Mouse (Mus musculus) neural tube, embryonic 15.5 days (tissue): ENCODE results near the gene Jazf1. TPM values are rescaled to one million over a fixed set of nuclear protein-coding genes. Genes with fewer than 3 reads are reported as not detected.

Source experiments
- ATAC-seq: fragments of 200-750 bp; cut with Nextera tagmentation; 2 replicates; pipeline ENCODE4 v1.8.0; 2017; ENCODE audit warnings: mild to moderate bottlenecking, moderate TSS enrichment, moderate library complexity; ENCODE audit not compliant: low FRiP score
- H3K27ac ChIP-seq: fragments of 300-500 bp; sonication (generic); replicated peaks from 2 replicates; pipeline ENCODE4 v1.5.1; 2015; ENCODE audit warnings: mild to moderate bottlenecking, inconsistent platforms
- H3K27me3 ChIP-seq: fragments of 300-500 bp; sonication (generic); replicated peaks from 2 replicates; pipeline ENCODE4 v1.6.1; 2015; ENCODE audit warnings: inconsistent platforms
- H3K36me3 ChIP-seq: fragments of 300-500 bp; sonication (generic); 2 replicates; pipeline ENCODE4 v1.6.1; 2015; ENCODE audit warnings: inconsistent platforms
- H3K4me1 ChIP-seq: fragments of 300-500 bp; sonication (generic); 2 replicates; pipeline ENCODE4 v1.6.1; 2015; ENCODE audit warnings: inconsistent platforms
- H3K4me2 ChIP-seq: fragments of 300-500 bp; sonication (generic); 2 replicates; pipeline ENCODE4 v1.6.1; 2015; ENCODE audit warnings: inconsistent platforms, mild to moderate bottlenecking, moderate library complexity
- H3K4me3 ChIP-seq: fragments of 300-500 bp; sonication (generic); replicated peaks from 2 replicates; pipeline ENCODE4 v1.5.1; 2015; ENCODE audit warnings: mild to moderate bottlenecking, inconsistent platforms
- H3K9ac ChIP-seq: fragments of 300-500 bp; sonication (generic); replicated peaks from 2 replicates; pipeline ENCODE4 v1.6.1; 2015; ENCODE audit warnings: mild to moderate bottlenecking, inconsistent platforms
- H3K9me3 ChIP-seq: fragments of 300-500 bp; sonication (generic); replicated peaks from 2 replicates; pipeline ENCODE4 v1.6.1; 2016; ENCODE audit warnings: inconsistent platforms
- WGBS: fragments of 180-500 bp; shearing (Covaris S2); methylation state at CpG from one replicate; pipeline ENCODE4 v1.1.7; 2015; ENCODE audit warnings: mixed read lengths; 5-methylcytosine and 5-hydroxymethylcytosine counted together
- polyA plus RNA-seq: library from polyadenylated mRNA; unstranded; fragments of >200 nt; fragmentation: Nextera tagmentation; extraction: Ambion mirVana; gene quantifications from 2 replicates; pipeline ENCODE4 v1.2.1, GENCODE M21; 2015

Jazf1 gene
- polyA plus RNA-seq, 1 experiment from 2014 or later: 58.3 TPM

DNA sequence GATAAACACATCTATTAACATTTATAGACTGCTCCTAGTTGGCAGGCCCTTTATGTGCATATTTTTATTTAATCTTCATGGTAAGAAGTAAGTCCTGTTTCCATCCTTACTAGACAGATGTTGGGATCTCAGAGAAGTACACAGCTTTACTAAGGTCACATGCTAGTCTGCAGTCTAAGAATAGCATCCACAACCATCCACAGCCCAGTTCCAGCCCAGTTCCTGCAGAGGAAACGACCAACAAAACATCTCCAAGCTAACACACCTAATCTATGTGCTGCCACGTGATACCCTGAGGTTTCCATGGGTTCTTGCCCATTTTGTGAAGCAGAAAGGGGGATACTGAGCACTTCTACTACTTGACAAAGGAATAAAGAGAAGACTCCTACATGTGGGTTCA, 13.5 kb downstream of the Jazf1 start:
- Histone ChIP-seq H3K27ac (no peak overlapping the region), H3K9me3 (no peaks in the 10 kb centered on the region), H3K4me2 (no peak overlapping the region), H3K36me3 (0 out of 2 replicates have a peak, but pooled peaks cover 3% of the 10 kb centered on the region), H3K4me1 (no peaks in the 10 kb centered on the region), H3K27me3 (no peaks in the 10 kb centered on the region), H3K4me3 (no peak overlapping the region), H3K9ac (no peak overlapping the region)
- no peak for ATAC-seq
- 72% methylated on average over 2 of the region's 2 CpGs for WGBS

DNA sequence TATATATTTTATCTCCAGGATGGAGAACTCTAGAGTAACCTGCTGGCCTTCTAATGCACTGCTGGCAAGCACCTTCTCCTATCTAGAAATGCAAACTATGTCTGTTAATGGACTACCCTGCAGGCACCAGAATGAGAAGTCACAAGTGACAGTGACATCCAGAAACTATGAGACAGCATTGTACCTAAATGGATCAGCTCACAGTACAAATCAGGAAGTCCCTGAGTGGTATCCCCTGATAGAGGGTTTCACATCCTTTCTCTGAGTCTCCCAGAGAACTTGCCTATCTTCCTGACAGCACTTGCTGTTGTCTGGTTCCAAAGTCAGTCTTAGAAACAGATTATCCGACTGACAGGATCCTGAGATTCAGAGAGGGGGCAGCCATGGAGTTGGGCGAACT, 22.9 kb downstream of the Jazf1 start:
- no peaks in the 10 kb centered on the region for H3K4me1 ChIP-seq
- no peak overlapping the region for H3K27ac ChIP-seq
- WGBS: 94% methylated on average over 2 of the region's 2 CpGs
- H3K27me3 ChIP-seq: no peaks in the 10 kb centered on the region
- no peak overlapping the region for H3K9ac ChIP-seq
- no peak for ATAC-seq
- H3K9me3 ChIP-seq: no peaks in the 10 kb centered on the region
- no peak overlapping the region for H3K4me2 ChIP-seq
- H3K4me3 ChIP-seq: no peak overlapping the region
- H3K36me3 ChIP-seq: no peaks in the 10 kb centered on the region

DNA sequence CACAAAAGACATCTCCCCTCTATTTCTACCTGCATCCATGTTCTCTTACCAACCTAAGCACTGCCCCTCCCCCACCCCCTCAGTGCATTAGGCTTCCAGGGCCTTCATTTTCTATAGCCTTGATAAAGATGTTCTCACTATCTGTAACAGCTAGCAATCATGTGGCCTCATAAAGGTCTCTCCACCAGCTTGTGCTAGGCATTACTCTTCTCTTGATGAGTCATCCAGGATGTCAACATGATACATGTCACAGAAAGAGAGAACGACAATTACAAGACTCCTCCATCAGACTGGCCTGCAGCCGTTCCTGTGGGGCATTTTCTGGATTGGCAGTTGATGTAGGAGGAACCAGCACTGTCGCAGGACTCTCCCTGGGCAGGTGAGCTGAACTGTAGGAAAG, 30.3 kb downstream of the Jazf1 start:
- no peak overlapping the region for H3K4me3 ChIP-seq
- H3K27me3 ChIP-seq: no peaks in the 10 kb centered on the region
- H3K36me3 ChIP-seq: no peaks in the 10 kb centered on the region
- H3K9me3 ChIP-seq: no peaks in the 10 kb centered on the region
- H3K4me2 ChIP-seq: no peak overlapping the region
- H3K27ac ChIP-seq: no peak overlapping the region
- no peaks in the 10 kb centered on the region for H3K4me1 ChIP-seq
- 73% methylated on average over 3 of the region's 3 CpGs for WGBS
- H3K9ac ChIP-seq: no peak overlapping the region
- no peak for ATAC-seq

DNA sequence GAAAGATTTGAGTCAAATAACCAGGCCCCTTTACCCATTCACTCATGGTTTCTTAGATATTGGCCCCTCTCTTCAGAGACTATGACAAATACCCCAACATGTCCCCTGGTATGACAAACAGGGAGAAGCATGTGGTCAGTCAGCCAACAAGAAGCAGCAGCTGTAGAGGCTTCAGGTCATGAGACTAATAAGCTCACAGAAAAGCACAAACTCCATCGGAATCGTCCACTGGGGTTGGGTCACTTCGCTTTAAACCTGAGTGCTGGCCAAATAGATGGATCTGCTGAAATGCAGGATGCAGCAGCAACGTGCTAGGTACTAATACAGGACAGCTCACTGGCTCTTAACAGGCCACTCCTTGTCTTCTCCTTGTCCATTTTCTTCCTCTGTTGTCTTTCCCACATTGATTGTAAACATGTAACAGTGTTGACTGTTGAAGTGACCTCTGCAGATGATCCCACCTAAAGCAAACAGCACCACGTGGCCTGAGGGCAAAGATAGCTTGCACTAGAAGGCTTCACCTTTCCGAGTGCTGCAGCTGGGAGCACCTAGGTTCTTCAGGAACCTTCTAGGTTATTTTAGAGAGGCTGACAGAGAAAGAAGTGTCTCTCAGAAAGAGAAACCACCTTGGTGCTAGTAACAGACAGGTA, 33.9 kb downstream of the Jazf1 start:
- Histone ChIP-seq H3K27me3 (no peaks in the 10 kb centered on the region), H3K4me3 (no peak overlapping the region), H3K9me3 (no peaks in the 10 kb centered on the region), H3K9ac (no peak overlapping the region), H3K4me1 (no peaks in the 10 kb centered on the region), H3K4me2 (no peak overlapping the region), H3K36me3 (no peaks in the 10 kb centered on the region), H3K27ac (no peak overlapping the region)
- WGBS: 86% methylated on average over 6 of the region's 6 CpGs
- no peak for ATAC-seq

DNA sequence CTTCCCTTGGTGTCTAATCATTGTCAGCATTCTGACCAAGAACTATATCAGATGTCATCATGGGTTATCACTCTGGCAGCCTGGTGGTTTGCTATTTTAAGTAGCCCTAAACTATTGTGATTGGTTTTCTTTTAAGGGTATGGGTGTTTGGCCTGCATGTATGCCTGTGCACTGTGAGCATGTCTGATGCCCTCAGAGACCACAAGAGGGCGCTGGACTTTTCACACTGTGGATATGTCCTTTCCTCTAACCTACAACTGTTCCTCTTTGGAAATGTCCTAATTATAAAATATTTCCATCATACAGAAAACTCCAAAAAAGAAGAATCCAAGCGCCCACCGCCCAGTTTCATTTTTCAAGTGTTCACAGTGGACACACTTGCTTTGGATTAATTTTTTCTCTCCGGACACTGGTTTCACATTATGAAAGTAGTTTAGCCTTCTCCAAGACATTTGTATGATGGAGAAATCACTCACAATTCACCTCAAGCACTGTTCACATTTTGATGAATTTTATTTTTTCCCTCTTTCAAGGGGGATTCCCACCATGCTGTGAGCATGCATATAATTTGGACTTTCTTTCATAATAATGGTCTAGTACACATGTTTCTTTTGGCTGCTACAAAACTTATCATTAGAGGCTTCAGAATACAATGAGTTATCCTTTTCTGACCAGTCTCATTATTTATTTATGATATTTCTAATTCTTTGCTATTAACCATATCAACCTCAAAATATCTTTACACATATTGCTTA, 35.5 kb downstream of the Jazf1 start:
- Histone ChIP-seq H3K4me2 (no peak overlapping the region), H3K9me3 (no peaks in the 10 kb centered on the region), H3K36me3 (no peaks in the 10 kb centered on the region), H3K4me3 (no peak overlapping the region), H3K27ac (no peak overlapping the region), H3K9ac (no peak overlapping the region), H3K4me1 (no peaks in the 10 kb centered on the region), H3K27me3 (no peaks in the 10 kb centered on the region)
- 72% methylated on average over 4 of the region's 4 CpGs for WGBS
- no peak for ATAC-seq

DNA sequence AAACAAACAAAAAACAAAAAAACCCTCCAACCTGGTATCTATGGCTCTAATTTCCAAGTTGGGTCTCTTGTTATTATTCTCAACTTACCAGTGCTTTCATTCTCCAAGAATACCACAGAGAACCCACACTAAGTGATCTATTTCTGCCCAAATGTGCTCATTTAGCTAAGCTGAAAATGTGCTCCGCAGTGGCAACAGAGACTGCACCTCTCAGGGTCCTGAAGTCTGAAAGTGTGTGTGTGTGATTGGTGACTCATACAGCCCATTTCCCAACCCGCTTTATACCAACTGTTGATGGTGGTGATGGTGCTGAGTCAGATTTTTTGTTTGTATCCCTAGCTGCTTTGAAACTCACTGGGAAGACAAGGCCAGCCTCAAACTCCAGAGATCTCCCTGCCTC, 46.4 kb downstream of the Jazf1 start:
- H3K9ac ChIP-seq: no peak overlapping the region
- ATAC-seq: no peak
- H3K9me3 ChIP-seq: no peaks in the 10 kb centered on the region
- no peak overlapping the region for H3K4me2 ChIP-seq
- WGBS: 96% methylated on average over 2 of the region's 2 CpGs
- H3K36me3 ChIP-seq: no peaks in the 10 kb centered on the region
- H3K27ac ChIP-seq: no peak overlapping the region
- no peaks in the 10 kb centered on the region for H3K4me1 ChIP-seq
- no peak overlapping the region for H3K4me3 ChIP-seq
- H3K27me3 ChIP-seq: no peaks in the 10 kb centered on the region

DNA sequence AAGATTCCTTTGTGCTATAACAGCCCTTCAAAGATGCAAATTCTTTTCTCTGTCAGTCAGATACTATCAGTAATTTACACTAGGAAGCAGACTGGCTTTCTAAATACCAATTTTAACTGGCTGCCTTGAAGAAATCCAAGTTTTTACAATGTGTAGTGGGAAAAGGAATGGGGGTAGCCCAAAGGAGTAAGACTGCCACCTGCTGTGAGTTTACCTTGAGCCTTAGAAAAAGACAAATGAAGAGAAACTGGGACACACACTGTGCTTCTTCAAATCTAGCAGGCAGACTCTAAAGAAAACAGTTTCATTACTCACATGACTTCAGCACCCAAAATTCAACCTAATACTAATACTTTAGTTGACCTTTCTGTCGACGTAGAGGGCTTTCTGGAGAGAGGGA, 47.4 kb downstream of the Jazf1 start:
- 50% methylated on average over 2 of the region's 2 CpGs for WGBS
- no peak for ATAC-seq
- Histone ChIP-seq H3K4me3 (no peak overlapping the region), H3K27me3 (no peaks in the 10 kb centered on the region), H3K36me3 (no peaks in the 10 kb centered on the region), H3K4me2 (no peak overlapping the region), H3K27ac (no peak overlapping the region), H3K4me1 (no peaks in the 10 kb centered on the region), H3K9ac (no peak overlapping the region), H3K9me3 (no peaks in the 10 kb centered on the region)

DNA sequence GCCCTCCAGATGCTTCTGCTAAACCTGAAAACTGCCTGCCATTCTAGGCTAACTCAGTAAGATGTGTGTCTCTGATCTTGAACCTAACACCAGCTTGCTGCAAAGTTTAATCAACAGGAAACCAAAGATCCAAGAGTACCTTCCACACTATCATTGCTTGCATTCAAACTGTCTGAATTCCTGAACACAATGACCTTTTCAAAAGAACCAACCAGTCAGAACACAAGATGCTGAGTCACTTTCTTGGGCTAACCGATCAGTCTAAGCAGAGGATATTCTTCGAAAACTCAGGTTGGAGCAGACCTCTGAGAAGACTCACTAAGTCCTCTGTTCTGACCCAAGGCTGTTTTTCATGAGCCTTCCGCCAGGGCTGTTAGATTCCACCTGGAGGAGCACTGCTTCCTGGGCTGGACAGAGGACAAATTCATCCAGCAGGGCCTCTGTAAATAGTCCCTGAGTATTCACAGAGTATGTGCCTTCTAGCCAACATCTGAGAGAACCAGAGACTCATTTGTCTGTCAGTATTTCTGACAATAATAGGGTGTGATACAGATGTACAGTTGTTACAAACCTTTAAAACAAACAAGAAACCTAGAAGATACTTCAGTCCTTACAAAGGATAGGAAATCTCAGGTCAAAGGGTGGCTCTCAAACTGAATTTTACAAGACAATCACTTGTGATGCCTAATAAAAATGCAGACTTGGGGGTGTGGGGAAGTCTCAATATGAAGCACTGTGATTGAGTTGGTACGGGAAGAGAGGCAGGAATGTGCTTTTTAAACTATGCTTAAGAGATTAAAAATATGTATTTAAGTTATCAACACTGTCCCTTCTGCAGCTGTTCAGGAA, 50.9 kb downstream of the Jazf1 start:
- H3K9me3 ChIP-seq: no peaks in the 10 kb centered on the region
- no peak overlapping the region for H3K4me3 ChIP-seq
- H3K27me3 ChIP-seq: no peaks in the 10 kb centered on the region
- no peak for ATAC-seq
- H3K36me3 ChIP-seq: no peaks in the 10 kb centered on the region
- H3K4me2 ChIP-seq: no peak overlapping the region
- H3K4me1 ChIP-seq: peaks cover 5% of the 10 kb centered on the region
- WGBS: 63% methylated on average over 4 of the region's 4 CpGs
- no peak overlapping the region for H3K9ac ChIP-seq
- H3K27ac ChIP-seq: no peak overlapping the region

DNA sequence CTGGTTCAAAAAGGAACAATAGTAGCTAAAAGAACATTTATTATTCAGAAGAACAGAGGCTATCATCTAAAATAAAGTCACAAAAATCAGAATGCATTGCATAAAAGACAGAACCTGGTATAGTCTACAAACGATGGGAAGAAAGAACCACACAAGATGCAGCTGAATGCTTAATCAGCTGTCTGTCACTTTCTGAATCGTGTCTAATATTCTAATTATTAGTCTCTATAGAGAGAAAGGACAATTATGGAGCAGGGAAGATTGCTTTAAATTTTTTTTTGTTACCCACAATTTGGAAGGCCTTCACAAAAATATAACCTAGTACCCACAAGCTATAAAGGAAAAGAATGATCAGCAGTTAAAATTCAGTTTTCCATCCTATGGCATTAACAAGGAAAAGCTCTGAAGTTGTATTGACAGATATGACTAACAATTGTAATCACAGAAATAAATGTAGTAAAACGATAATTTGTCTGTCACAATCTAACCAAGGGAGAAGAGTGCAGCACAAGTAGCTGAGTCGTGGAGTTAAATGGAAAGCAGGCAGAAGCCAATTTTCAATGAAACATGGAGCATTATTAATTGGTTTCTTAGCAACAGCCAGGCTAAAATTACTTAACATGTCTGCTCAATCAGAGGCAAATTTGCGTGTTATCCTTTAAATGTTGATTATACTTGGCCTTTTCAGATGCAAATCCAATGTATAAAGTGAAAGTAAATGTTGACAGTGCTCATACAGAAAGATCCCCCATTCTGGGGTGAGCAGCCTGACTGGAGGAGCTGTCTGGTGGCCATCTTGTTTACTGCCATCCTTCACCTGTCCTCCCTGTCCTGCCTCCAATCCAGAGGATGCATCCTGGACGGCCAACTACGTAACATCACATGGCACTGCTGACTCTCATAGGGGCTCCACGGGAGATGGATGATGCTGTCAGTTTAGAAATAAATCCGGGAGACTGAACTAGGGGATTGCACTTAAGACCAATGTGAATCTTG, 53.7 kb downstream of the Jazf1 start:
- H3K27ac ChIP-seq: no peak overlapping the region
- H3K27me3 ChIP-seq: no peaks in the 10 kb centered on the region
- no peaks in the 10 kb centered on the region for H3K9me3 ChIP-seq
- peaks cover 5% of the 10 kb centered on the region for H3K4me1 ChIP-seq
- H3K4me3 ChIP-seq: no peak overlapping the region
- H3K9ac ChIP-seq: no peak overlapping the region
- no peak overlapping the region for H3K4me2 ChIP-seq
- H3K36me3 ChIP-seq: no peaks in the 10 kb centered on the region
- WGBS: 60% methylated on average over 9 of the region's 9 CpGs
- ATAC-seq: no peak

DNA sequence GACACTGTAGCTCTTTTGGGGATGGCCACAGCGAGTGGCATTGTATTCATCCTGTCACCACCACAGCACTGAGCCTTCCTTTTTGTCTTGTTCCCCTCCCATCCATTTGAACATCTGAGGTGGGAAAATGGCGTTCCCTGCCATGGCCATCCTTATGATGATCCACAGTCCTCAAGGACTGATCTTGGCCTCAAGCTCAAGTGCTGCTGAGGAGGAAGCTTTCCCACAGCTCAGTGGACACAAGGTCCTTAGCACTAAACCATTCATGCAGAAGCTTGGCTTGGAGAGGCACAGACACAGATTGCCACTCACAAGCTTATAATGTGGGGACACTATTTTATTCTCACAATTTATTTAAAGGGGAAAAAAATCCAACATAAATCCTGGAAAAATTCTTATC, 58.1 kb downstream of the Jazf1 start:
- 83% methylated on average over 2 of the region's 2 CpGs for WGBS
- H3K36me3 ChIP-seq: no peaks in the 10 kb centered on the region

DNA sequence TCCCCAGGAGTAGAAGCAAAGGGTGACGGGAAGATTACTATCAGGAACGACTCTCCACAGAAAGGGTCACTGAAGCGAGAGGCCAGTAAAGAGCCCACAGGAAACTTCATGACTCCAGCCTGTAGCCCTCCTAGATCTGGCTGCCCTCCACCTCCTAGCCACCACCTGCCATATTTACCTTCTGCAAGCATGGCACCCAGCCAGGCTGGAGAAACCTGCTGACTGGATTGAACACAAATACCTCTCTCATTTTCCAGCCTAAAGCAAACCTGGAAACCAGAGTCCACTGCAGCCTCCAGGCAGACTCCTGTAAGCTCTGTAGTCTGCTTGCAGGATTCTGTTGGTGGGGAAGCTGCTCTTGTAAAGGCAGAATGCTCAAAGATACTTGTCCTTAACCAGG, 62.4 kb downstream of the Jazf1 start:
- Histone ChIP-seq H3K4me1 (no peaks in the 10 kb centered on the region), H3K36me3 (no peaks in the 10 kb centered on the region), H3K9me3 (no peaks in the 10 kb centered on the region), H3K27me3 (no peaks in the 10 kb centered on the region), H3K27ac (no peak overlapping the region), H3K4me2 (no peak overlapping the region), H3K4me3 (no peak overlapping the region), H3K9ac (no peak overlapping the region)
- 73% methylated on average over 3 of the region's 3 CpGs for WGBS
- no peak for ATAC-seq

More for the DNA sequence above, 58.1 kb downstream of the Jazf1 start:
- no peak overlapping the region for H3K4me2 ChIP-seq
- H3K9ac ChIP-seq: no peak overlapping the region
- H3K4me1 ChIP-seq: peaks cover 5% of the 10 kb centered on the region
- no peak for ATAC-seq
- no peaks in the 10 kb centered on the region for H3K9me3 ChIP-seq
- no peaks in the 10 kb centered on the region for H3K27me3 ChIP-seq
- no peak overlapping the region for H3K27ac ChIP-seq
- no peak overlapping the region for H3K4me3 ChIP-seq
